Mouse (Mus musculus): ENCODE results near the gene Btbd35f29.
"Not testable (repeated sequence)": the region's sequence is repeated elsewhere in the genome, so short reads cannot be mapped to it uniquely, and the experiment has no call there.

Gene Btbd35f29

GRCm38 (mm10) chrX:31117374-31117773 lies at the start of gene Btbd35f29:
Gene Btbd35f29, plus strand, starts transcription at chrX:31117674.
- DNase-seq: not testable (repeated sequence)

GRCm38 (mm10) chrX:31141416-31141815 lies 23.9 kb downstream of the Btbd35f29 start:
- not testable (repeated sequence) for DNase-seq

GRCm38 (mm10) chrX:31145144-31145543 lies 27.7 kb downstream of the Btbd35f29 start:
- DNase-seq: not testable (repeated sequence)

GRCm38 (mm10) chrX:31145835-31146234 lies 28.4 kb downstream of the Btbd35f29 start:
- not testable (repeated sequence) for DNase-seq

GRCm38 (mm10) chrX:31158534-31159085 lies 41.1 kb downstream of the Btbd35f29 start:
- DNase-seq: not testable (repeated sequence)

GRCm38 (mm10) chrX:31159450-31160322 lies 42.2 kb downstream of the Btbd35f29 start:
- DNase-seq: not testable (repeated sequence)

GRCm38 (mm10) chrX:31160554-31160953 lies 43.1 kb downstream of the Btbd35f29 start:
- not testable (repeated sequence) for DNase-seq

- not testable (repeated sequence) for DNase-seq
Measured at GRCm38 (mm10) chrX:31162638-31163037, 45.2 kb downstream of the Btbd35f29 start.

- DNase-seq: not testable (repeated sequence)
Measured at GRCm38 (mm10) chrX:31165193-31165592, 47.7 kb downstream of the Btbd35f29 start.
